Mouse (Mus musculus): ENCODE results near the gene Dynll1.

Dynll1 gene

GRCm38 (mm10) chr5:115266340-115266739, 34.5 kb downstream of the Dynll1 start:
- DNase-seq = no peak

GRCm38 (mm10) chr5:115262502-115263291, 38.1 kb downstream of the Dynll1 start:
- no peak for DNase-seq

GRCm38 (mm10) chr5:115261880-115262279, 38.9 kb downstream of the Dynll1 start:
- DNase-seq = no peak

- no peak for DNase-seq
Observed at GRCm38 (mm10) chr5:115261141-115261540, 39.7 kb downstream of the Dynll1 start.

- DNase-seq = no peak
Observed at GRCm38 (mm10) chr5:115260356-115260755, 40.4 kb downstream of the Dynll1 start.

GRCm38 (mm10) chr5:115256909-115257546, 43.8 kb downstream of the Dynll1 start:
- DNase-seq = no peak

- DNase-seq = no peak
Observed at GRCm38 (mm10) chr5:115255472-115255871, 45.3 kb downstream of the Dynll1 start.
